Mouse (Mus musculus): ENCODE results near the gene Tmem100. TPM values are rescaled to one million over a fixed set of nuclear protein-coding genes. Genes with fewer than 3 reads are reported as not detected.

The Tmem100 gene
- total RNA-seq, 2 experiments from 2014 or later: 19.2 to 19.7 TPM

GRCm38 (mm10) chr11:90007791-90008531 lies 22.2 kb upstream of the Tmem100 start:
- intact Hi-C loops (cut with DNase I): no loop called here
- DNase-seq (ENCODE audit: low spot score in 2 of 2): no peak

GRCm38 (mm10) chr11:90013657-90014056 lies 16.5 kb upstream of the Tmem100 start:
- no peak for DNase-seq (ENCODE audit: low spot score in 2 of 2)
- intact Hi-C loops (cut with DNase I): no loop called here

- intact Hi-C loops (cut with DNase I): no loop called here
- DNase-seq (ENCODE audit: low spot score in 2 of 2): no peak
These were observed 14.9 kb upstream of the Tmem100 start for GRCm38 (mm10) chr11:90015281-90015680.

- peak; percentile 46 to 57 for DNase-seq (ENCODE audit: low spot score in 2 of 2)
- intact Hi-C loops (cut with DNase I): loop anchor here (1.0 kb wide), 1 partner anchor 151 kb away; no protein-coding TSS in a partner anchor
These were observed 11.0 kb upstream of the Tmem100 start for GRCm38 (mm10) chr11:90019161-90019560.

- intact Hi-C loops (cut with DNase I): no loop called here
- no peak for DNase-seq (ENCODE audit: low spot score in 2 of 2)
These were observed 4.0 kb upstream of the Tmem100 start for GRCm38 (mm10) chr11:90025891-90026801.

- DNase-seq (ENCODE audit: low spot score in 2 of 2): no peak
- intact Hi-C loops (cut with DNase I): no loop called here
These were observed 3.4 kb upstream of the Tmem100 start for GRCm38 (mm10) chr11:90026802-90027174.

- peak in 1 of 2 experiments; percentile 6 for DNase-seq (ENCODE audit: low spot score in 2 of 2)
- intact Hi-C loops (cut with DNase I): no loop called here
These were observed 2.9 kb upstream of the Tmem100 start for GRCm38 (mm10) chr11:90027216-90027615.

GRCm38 (mm10) chr11:90028746-90029145 lies 1.4 kb upstream of the Tmem100 start:
- no peak for DNase-seq (ENCODE audit: low spot score in 2 of 2)
- intact Hi-C loops (cut with DNase I): no loop called here

GRCm38 (mm10) chr11:90029354-90029753 lies 794 bp upstream of the Tmem100 start:
- intact Hi-C loops (cut with DNase I): no loop called here
- DNase-seq (ENCODE audit: low spot score in 2 of 2): peak in 1 of 2 experiments; percentile 15

GRCm38 (mm10) chr11:90030557-90030956 lies 409 bp downstream of the Tmem100 start:
- intact Hi-C loops (cut with DNase I): no loop called here
- DNase-seq (ENCODE audit: low spot score in 2 of 2): peak; percentile 24 to 47

GRCm38 (mm10) chr11:90031076-90031475 lies 928 bp downstream of the Tmem100 start:
- no peak for DNase-seq (ENCODE audit: low spot score in 2 of 2)
- intact Hi-C loops (cut with DNase I): no loop called here

- intact Hi-C loops (cut with DNase I): no loop called here
- no peak for DNase-seq (ENCODE audit: low spot score in 2 of 2)
These were observed 2.7 kb downstream of the Tmem100 start for GRCm38 (mm10) chr11:90032807-90033206.

- no peak for DNase-seq (ENCODE audit: low spot score in 2 of 2)
- intact Hi-C loops (cut with DNase I): no loop called here
These were observed 3.3 kb downstream of the Tmem100 start for GRCm38 (mm10) chr11:90033442-90033841.

- intact Hi-C loops (cut with DNase I): no loop called here
These were observed 4.5 kb downstream of the Tmem100 start for GRCm38 (mm10) chr11:90034646-90035045.

GRCm38 (mm10) chr11:90035532-90035931 lies 5.4 kb downstream of the Tmem100 start:
- intact Hi-C loops (cut with DNase I): no loop called here
- DNase-seq (ENCODE audit: low spot score in 2 of 2): no peak

More at GRCm38 (mm10) chr11:90034646-90035045, 4.5 kb downstream of the Tmem100 start:
- no peak for DNase-seq (ENCODE audit: low spot score in 2 of 2)

GRCm38 (mm10) chr11:90036416-90036815 lies 6.3 kb downstream of the Tmem100 start:
- intact Hi-C loops (cut with DNase I): no loop called here
- no peak for DNase-seq (ENCODE audit: low spot score in 2 of 2)

GRCm38 (mm10) chr11:90038022-90038421 lies 7.9 kb downstream of the Tmem100 start:
- intact Hi-C loops (cut with DNase I): loop anchor here (1.0 kb wide), 1 partner anchor 132 kb away; no protein-coding TSS in a partner anchor
- peak; percentile 41 to 46 for DNase-seq (ENCODE audit: low spot score in 2 of 2)

GRCm38 (mm10) chr11:90044459-90044858 lies 14.3 kb downstream of the Tmem100 start:
- intact Hi-C loops (cut with DNase I): no loop called here
- DNase-seq (ENCODE audit: low spot score in 2 of 2): no peak

- intact Hi-C loops (cut with DNase I): no loop called here
- no peak for DNase-seq (ENCODE audit: low spot score in 2 of 2)
These were observed 16.1 kb downstream of the Tmem100 start for GRCm38 (mm10) chr11:90046211-90046610.

- intact Hi-C loops (cut with DNase I): no loop called here
These were observed 17.1 kb downstream of the Tmem100 start for GRCm38 (mm10) chr11:90047271-90047670.

More at GRCm38 (mm10) chr11:90047271-90047670, 17.1 kb downstream of the Tmem100 start:
- DNase-seq (ENCODE audit: low spot score in 2 of 2): no peak

Measured in left cerebral cortex, postnatal 25 days (tissue).